Mouse (Mus musculus) inflammation-experienced regulatory T-cells (primary cell): ENCODE measurements around the gene Gm5108. TPM values are rescaled to one million over a fixed set of nuclear protein-coding genes. Genes with fewer than 3 reads are reported as not detected.

ENCODE experiments used
- polyA plus RNA-seq, 2 experiments: library from polyadenylated mRNA; unstranded; fragments of 100-300 nt; shearing (Covaris generic); gene quantifications; one replicate each; pipeline ENCODE4 v1.2.1; 2017

The Gm5108 gene
- polyA plus RNA-seq: not detected

GRCm38 (mm10) chr5:67941369-67941768 lies at the start of gene Gm5108:
Gene Gm5108, plus strand, starts transcription at chr5:67941669.

GRCm38 (mm10) chr5:67946321-67946720 lies 4.9 kb downstream of the Gm5108 start, which contains the start of gene Gm21905:
Gene Gm21905, minus strand, starts transcription at chr5:67946421.

Other genes starting within 250 kb of the Gm5108 start
- gene Atp8a1, start 94.2 kb upstream of the Gm5108 start, polyA plus RNA-seq: 10 to 100 TPM; 35.9 to 45.7 TPM
- not detected for gene Gm21905, start 4.8 kb downstream of the Gm5108 start, polyA plus RNA-seq
- not detected for gene Grxcr1, start 90.2 kb downstream of the Gm5108 start, polyA plus RNA-seq